Mouse (Mus musculus): ENCODE results near the gene Arl4d. TPM values are rescaled to one million over a fixed set of nuclear protein-coding genes. Genes with fewer than 3 reads are reported as not detected.

The Arl4d gene
- polyA plus RNA-seq, 1 experiment from 2014 or later, result 24.7 TPM

GRCm38 (mm10) chr11:101689701-101690113 lies 24.4 kb downstream of the Arl4d start:
- Histone ChIP-seq H3K4me1 (peaks cover 4% of the 10 kb centered on the region; the same call in 1 of the 2 replicates), H3K27me3 (replicated peaks) (no peaks in the 10 kb centered on the region), H3K9me3 (no peaks in the 10 kb centered on the region), H3K4me2 (replicated peaks) (no peak overlapping the region), H3K36me3 (no peaks in the 10 kb centered on the region), H3K9ac (no peak overlapping the region), H3K27ac (no peak overlapping the region), H3K4me3 (no peak overlapping the region)
- ATAC-seq (ENCODE audit: low FRiP score, low read depth), result no peak
- 50% methylated on average over 10 of the region's 10 CpGs for WGBS

- no peak overlapping the region for H3K27ac ChIP-seq
- no peak overlapping the region for H3K4me2 ChIP-seq (replicated peaks)
- no peak overlapping the region for H3K4me3 ChIP-seq
- no peaks in the 10 kb centered on the region for H3K9me3 ChIP-seq
- 74% methylated on average over 5 of the region's 5 CpGs for WGBS
- no peak for ATAC-seq (ENCODE audit: low FRiP score, low read depth)
- H3K4me1 ChIP-seq, result peaks cover 8% of the 10 kb centered on the region
- no peaks in the 10 kb centered on the region for H3K27me3 ChIP-seq (replicated peaks)
- H3K9ac ChIP-seq, result no peak overlapping the region
- no peaks in the 10 kb centered on the region for H3K36me3 ChIP-seq
Observed at GRCm38 (mm10) chr11:101690326-101690725, 25.0 kb downstream of the Arl4d start.

DNA sequence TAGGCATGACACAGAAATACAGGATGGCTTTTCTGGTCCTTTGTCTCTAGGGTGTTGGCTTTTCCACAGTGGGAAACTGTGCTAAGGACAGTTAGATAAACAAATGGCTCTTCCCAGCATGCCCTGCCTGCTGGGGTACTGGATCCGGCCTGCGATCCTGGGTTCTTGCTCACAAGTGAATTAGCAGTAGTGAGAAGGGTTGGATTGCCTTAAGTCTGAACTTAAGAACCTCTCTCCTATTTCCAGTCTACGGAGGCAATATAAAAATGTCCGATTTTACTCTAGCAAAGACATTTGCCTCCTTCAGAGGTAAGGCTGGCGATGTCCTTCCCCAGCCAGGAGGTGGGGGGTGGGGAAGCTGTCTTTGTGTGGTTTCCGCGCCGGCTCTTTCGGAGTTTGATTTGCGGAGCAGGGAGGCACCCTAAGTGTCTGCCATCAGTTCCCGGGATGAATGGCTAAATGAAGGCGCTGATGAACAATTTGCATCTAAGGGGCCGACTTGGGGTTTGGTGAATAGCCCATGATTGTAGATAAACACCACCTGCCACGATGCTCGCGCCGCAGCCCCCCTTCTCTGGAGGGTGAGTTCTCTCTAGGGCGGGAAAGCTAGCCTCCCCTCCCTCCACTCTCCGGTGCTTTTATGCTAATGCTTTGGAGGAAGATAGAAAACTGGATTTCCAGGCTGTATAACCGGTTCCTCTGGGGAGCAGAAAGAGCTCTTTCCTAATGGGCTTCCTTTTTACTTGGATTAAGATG lies 30.7 kb downstream of the Arl4d start:
- peak overlapping the region; percentile 38 for H3K27ac ChIP-seq
- no peaks in the 10 kb centered on the region for H3K27me3 ChIP-seq (replicated peaks)
- H3K9me3 ChIP-seq, result 0 out of 2 replicates have a peak, but pooled peaks cover 6% of the 10 kb centered on the region
- no peaks in the 10 kb centered on the region for H3K36me3 ChIP-seq
- H3K4me2 ChIP-seq (replicated peaks), result peak overlapping the region; percentile 51
- peak overlapping the region; percentile 14 for H3K9ac ChIP-seq
- peaks cover 22% of the 10 kb centered on the region for H3K4me1 ChIP-seq
- ATAC-seq (ENCODE audit: low FRiP score, low read depth), result peak; percentile 84
- peak overlapping the region; percentile 16; the same call in 1 of the 2 replicates for H3K4me3 ChIP-seq
- 2% methylated on average over 20 of the region's 20 CpGs for WGBS

DNA sequence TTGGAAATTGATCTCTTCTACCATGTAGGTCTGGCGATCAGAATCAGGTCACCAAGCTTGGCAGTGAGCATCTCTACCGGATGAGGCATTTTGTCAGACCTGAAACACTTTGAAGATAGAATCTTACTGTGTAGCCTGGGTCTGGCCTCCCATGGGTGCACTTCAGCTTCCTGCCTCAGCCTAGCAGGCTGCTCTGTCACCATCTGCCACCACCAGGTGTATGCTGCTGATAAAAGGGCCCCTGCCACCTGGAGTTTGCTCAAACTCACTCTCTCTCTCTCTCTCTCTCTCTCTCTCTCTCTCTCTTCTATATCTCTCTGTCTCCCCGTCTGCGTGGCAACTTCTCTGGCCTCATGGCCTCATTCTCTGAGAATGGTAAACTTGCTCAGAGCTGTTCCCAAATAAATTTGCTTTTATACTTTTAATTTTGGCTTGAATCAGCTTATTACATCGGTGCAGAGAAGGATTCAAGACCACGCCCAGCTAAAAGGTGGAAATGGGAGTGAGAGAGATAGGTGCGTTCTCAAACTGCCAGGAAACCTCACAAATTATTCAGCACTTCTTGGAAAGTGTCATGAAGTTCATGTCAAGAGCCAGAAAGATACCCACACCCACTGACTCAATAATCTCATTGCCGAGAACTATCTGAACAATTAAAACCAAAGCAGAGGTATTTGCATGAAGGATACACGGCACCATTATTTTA lies 32.0 kb downstream of the Arl4d start:
- H3K4me1 ChIP-seq, result peaks cover 22% of the 10 kb centered on the region
- H3K4me2 ChIP-seq (replicated peaks), result peak overlapping the region; percentile 51; the same call in 1 of the 2 replicates
- H3K9me3 ChIP-seq, result 0 out of 2 replicates have a peak, but pooled peaks cover 6% of the 10 kb centered on the region
- no peaks in the 10 kb centered on the region for H3K36me3 ChIP-seq
- no peak overlapping the region for H3K4me3 ChIP-seq
- no peak overlapping the region for H3K9ac ChIP-seq
- peak overlapping the region; percentile 38; the same call in 1 of the 2 replicates for H3K27ac ChIP-seq
- ATAC-seq (ENCODE audit: low FRiP score, low read depth), result no peak
- H3K27me3 ChIP-seq (replicated peaks), result no peaks in the 10 kb centered on the region
- 92% methylated on average over 9 of the region's 9 CpGs for whole genome bisulfite sequencing

- H3K27me3 ChIP-seq (replicated peaks), result no peaks in the 10 kb centered on the region
- ATAC-seq (ENCODE audit: low FRiP score, low read depth), result no peak
- no peaks in the 10 kb centered on the region for H3K36me3 ChIP-seq
- H3K9ac ChIP-seq, result no peak overlapping the region
- H3K9me3 ChIP-seq, result 0 out of 2 replicates have a peak, but pooled peaks cover 6% of the 10 kb centered on the region
- peaks cover 22% of the 10 kb centered on the region for H3K4me1 ChIP-seq
- no peak overlapping the region for H3K4me2 ChIP-seq (replicated peaks)
- no peak overlapping the region for H3K27ac ChIP-seq
- H3K4me3 ChIP-seq, result no peak overlapping the region
Observed at GRCm38 (mm10) chr11:101698114-101698513, 32.8 kb downstream of the Arl4d start.

- Histone ChIP-seq H3K9me3 (0 out of 2 replicates have a peak, but pooled peaks cover 6% of the 10 kb centered on the region), H3K9ac (no peak overlapping the region), H3K4me3 (no peak overlapping the region), H3K36me3 (no peaks in the 10 kb centered on the region), H3K27me3 (replicated peaks) (no peaks in the 10 kb centered on the region), H3K4me1 (peaks cover 34% of the 10 kb centered on the region), H3K27ac (no peak overlapping the region), H3K4me2 (replicated peaks) (no peak overlapping the region)
- WGBS, result 88% methylated on average over 1 of the region's 1 CpGs
- no peak for ATAC-seq (ENCODE audit: low FRiP score, low read depth)
Observed at GRCm38 (mm10) chr11:101699556-101699955, 34.2 kb downstream of the Arl4d start.

- Histone ChIP-seq H3K4me1 (peaks cover 37% of the 10 kb centered on the region), H3K27ac (no peak overlapping the region), H3K36me3 (no peaks in the 10 kb centered on the region), H3K4me3 (no peak overlapping the region), H3K9me3 (0 out of 2 replicates have a peak, but pooled peaks cover 6% of the 10 kb centered on the region), H3K9ac (no peak overlapping the region), H3K4me2 (replicated peaks) (no peak overlapping the region), H3K27me3 (replicated peaks) (no peaks in the 10 kb centered on the region)
- ATAC-seq (ENCODE audit: low FRiP score, low read depth), result no peak
- WGBS, result 50% methylated on average over 7 of the region's 7 CpGs
Observed at GRCm38 (mm10) chr11:101699991-101700390, 34.6 kb downstream of the Arl4d start.

DNA sequence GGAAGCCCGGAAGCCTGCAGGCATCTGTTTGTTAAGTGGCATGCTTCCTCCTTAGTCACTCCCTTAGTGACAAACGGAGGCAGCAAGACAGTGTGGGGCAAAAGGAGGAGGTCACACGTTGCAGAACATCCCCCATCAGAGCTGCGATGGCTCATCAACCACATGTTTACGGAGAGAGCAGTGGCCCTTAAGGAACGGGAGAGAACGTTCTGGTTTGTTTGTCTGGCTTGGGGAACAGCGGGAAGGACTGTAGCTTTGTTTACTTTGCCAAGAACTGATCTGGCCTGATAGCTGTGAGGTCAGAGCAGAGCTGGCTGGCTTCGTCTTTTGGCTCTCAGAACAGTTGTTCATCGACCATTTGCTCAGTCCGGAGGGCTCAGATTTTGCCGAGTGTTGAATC lies 35.1 kb downstream of the Arl4d start:
- 51% methylated on average over 12 of the region's 12 CpGs for WGBS
- H3K27ac ChIP-seq, result no peak overlapping the region
- no peaks in the 10 kb centered on the region for H3K36me3 ChIP-seq
- no peak for ATAC-seq (ENCODE audit: low FRiP score, low read depth)
- H3K4me1 ChIP-seq, result peaks cover 32% of the 10 kb centered on the region
- H3K4me3 ChIP-seq, result no peak overlapping the region
- 0 out of 2 replicates have a peak, but pooled peaks cover 6% of the 10 kb centered on the region for H3K9me3 ChIP-seq
- H3K9ac ChIP-seq, result no peak overlapping the region
- 0 out of 2 replicates have a peak overlapping the region, but pooled peaks have one; percentile 7 for H3K4me2 ChIP-seq (replicated peaks)
- no peaks in the 10 kb centered on the region for H3K27me3 ChIP-seq (replicated peaks)

DNA sequence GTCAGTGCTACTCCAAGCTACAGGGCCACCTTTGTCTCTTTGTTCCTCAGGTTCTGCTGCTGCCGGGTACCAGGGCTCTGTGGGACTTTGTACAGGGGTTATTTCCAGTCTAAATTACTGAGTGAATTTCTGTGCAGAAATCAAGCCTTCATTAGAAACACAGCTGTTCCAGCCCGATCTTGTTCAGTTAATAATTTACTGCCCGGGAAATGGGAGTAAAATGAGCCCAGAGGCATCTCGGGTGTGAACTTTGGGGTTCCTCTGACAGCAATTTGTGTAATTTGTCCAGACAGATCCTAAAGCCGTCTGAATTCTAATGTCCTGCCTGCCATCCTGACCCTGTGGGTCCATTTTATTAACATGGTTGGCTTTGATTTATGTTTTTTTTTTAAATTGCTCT lies 38.7 kb downstream of the Arl4d start:
- H3K4me1 ChIP-seq, result peaks cover 22% of the 10 kb centered on the region
- H3K4me3 ChIP-seq, result no peak overlapping the region
- H3K36me3 ChIP-seq, result no peaks in the 10 kb centered on the region
- no peak overlapping the region for H3K27ac ChIP-seq
- H3K9ac ChIP-seq, result no peak overlapping the region
- no peak for ATAC-seq (ENCODE audit: low FRiP score, low read depth)
- no peaks in the 10 kb centered on the region for H3K27me3 ChIP-seq (replicated peaks)
- WGBS, result 23% methylated on average over 5 of the region's 5 CpGs
- no peak overlapping the region for H3K4me2 ChIP-seq (replicated peaks)
- no peaks in the 10 kb centered on the region for H3K9me3 ChIP-seq

GRCm38 (mm10) chr11:101706764-101707448 lies 41.6 kb downstream of the Arl4d start:
- 62% methylated on average over 10 of the region's 10 CpGs for WGBS
- Histone ChIP-seq H3K36me3 (no peaks in the 10 kb centered on the region), H3K27ac (no peak overlapping the region), H3K4me3 (no peak overlapping the region), H3K4me2 (replicated peaks) (no peak overlapping the region), H3K27me3 (replicated peaks) (no peaks in the 10 kb centered on the region), H3K4me1 (peaks cover 22% of the 10 kb centered on the region), H3K9me3 (no peaks in the 10 kb centered on the region), H3K9ac (no peak overlapping the region)
- peak; percentile 50; the same call in 1 of the 2 replicates for ATAC-seq (ENCODE audit: low FRiP score, low read depth)

DNA sequence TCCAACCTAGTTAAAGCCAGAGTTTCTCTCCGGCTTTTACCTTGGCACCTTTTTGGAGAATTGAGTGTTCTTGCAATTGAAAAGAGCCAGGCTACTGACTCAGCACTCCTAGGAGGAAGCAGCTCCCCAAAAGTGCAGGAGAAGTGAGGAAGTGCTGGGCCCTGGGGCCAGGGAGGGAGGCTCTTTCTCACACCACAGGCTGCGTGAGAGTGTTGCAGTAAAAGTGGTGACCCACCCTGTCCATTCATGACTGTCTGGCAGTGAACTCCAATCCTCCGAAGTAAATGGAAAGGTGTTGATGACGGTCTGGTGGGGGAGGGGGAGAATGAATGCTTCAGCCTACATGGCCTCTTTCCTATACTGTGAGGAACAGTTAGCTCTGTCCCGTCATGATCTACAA lies 43.1 kb downstream of the Arl4d start:
- H3K36me3 ChIP-seq, result no peaks in the 10 kb centered on the region
- ATAC-seq (ENCODE audit: low FRiP score, low read depth), result no peak
- H3K9me3 ChIP-seq, result no peaks in the 10 kb centered on the region
- no peak overlapping the region for H3K27ac ChIP-seq
- no peak overlapping the region for H3K4me3 ChIP-seq
- H3K9ac ChIP-seq, result no peak overlapping the region
- 45% methylated on average over 5 of the region's 5 CpGs for WGBS
- H3K27me3 ChIP-seq (replicated peaks), result no peaks in the 10 kb centered on the region
- H3K4me1 ChIP-seq, result peaks cover 21% of the 10 kb centered on the region
- H3K4me2 ChIP-seq (replicated peaks), result no peak overlapping the region

- no peak overlapping the region for H3K9ac ChIP-seq
- H3K36me3 ChIP-seq, result no peaks in the 10 kb centered on the region
- no peak overlapping the region for H3K27ac ChIP-seq
- no peak overlapping the region for H3K4me2 ChIP-seq (replicated peaks)
- H3K4me1 ChIP-seq, result no peaks in the 10 kb centered on the region
- H3K4me3 ChIP-seq, result no peak overlapping the region
- no peaks in the 10 kb centered on the region for H3K27me3 ChIP-seq (replicated peaks)
- no peak for ATAC-seq (ENCODE audit: low FRiP score, low read depth)
- no peaks in the 10 kb centered on the region for H3K9me3 ChIP-seq
- WGBS, result 89% methylated on average over 9 of the region's 9 CpGs
Observed at GRCm38 (mm10) chr11:101712811-101713210, 47.5 kb downstream of the Arl4d start.
